Mouse (Mus musculus) ES-E14 (cell line): ENCODE data around the gene Xcl1. TPM values are rescaled to one million over a fixed set of nuclear protein-coding genes. Genes with fewer than 3 reads are reported as not detected.
"Not testable (repeated sequence)": the region's sequence is repeated elsewhere in the genome, so short reads cannot be mapped to it uniquely, and the experiment has no call there.

Experiments
- DNase-seq: peaks from one replicate; pipeline ENCODE4 v3.0.0-alpha.2; 2013; ENCODE audit warnings: low read depth, low spot score
- H3K27ac ChIP-seq: 2 replicates; pipeline ENCODE4 v1.5.1; 2012; ENCODE audit warnings: low read depth, mild to moderate bottlenecking, low read length, moderate library complexity, mixed read lengths; ENCODE audit not compliant: poor library complexity, insufficient read depth, severe bottlenecking
- H3K36me3 ChIP-seq: 2 replicates; pipeline ENCODE4 v1.6.1; 2012; ENCODE audit warnings: mild to moderate bottlenecking, low read length, moderate library complexity, mixed read lengths; ENCODE audit not compliant: control insufficient read depth, poor library complexity, insufficient read depth, severe bottlenecking
- H3K4me1 ChIP-seq, 2 experiments: fragments of 150-350 bp in 1 of 2; sonication (generic) in 1 of 2; 2 replicates each; pipeline ENCODE4 v1.6.1; 2012; ENCODE audit warnings: low read length in 2 of 2, mild to moderate bottlenecking in 1 of 2, mixed read lengths in 1 of 2; ENCODE audit not compliant: control insufficient read depth in 2 of 2, insufficient read depth in 2 of 2, poor library complexity in 1 of 2
- H3K4me3 ChIP-seq, 2 experiments: fragments of 150-350 bp in 1 of 2; sonication (generic) in 1 of 2; 2 replicates each; pipeline ENCODE4 v1.5.1; 2012; ENCODE audit warnings: low read length in 2 of 2, low read depth in 1 of 2, mild to moderate bottlenecking in 1 of 2, mixed read lengths in 1 of 2; ENCODE audit not compliant: insufficient read depth in 1 of 2, poor library complexity in 1 of 2, severe bottlenecking in 1 of 2
- H3K9ac ChIP-seq: 2 replicates; pipeline ENCODE4 v1.6.1; 2012; ENCODE audit warnings: low read depth, mild to moderate bottlenecking, low read length, mixed read lengths; ENCODE audit not compliant: poor library complexity, insufficient read depth, severe bottlenecking
- H3K9me3 ChIP-seq: fragments of 150-350 bp; sonication (generic); 2 replicates; pipeline ENCODE4 v1.6.1; 2012; ENCODE audit warnings: low read depth, mild to moderate bottlenecking, low read length; ENCODE audit not compliant: control insufficient read depth, insufficient read depth
- CHD2 ChIP-seq: IDR thresholded peaks from 2 replicates; pipeline ENCODE4 v1.6.1; 2014; ENCODE audit warnings: mild to moderate bottlenecking, low read depth, low read length, inconsistent platforms
- HCFC1 ChIP-seq: IDR thresholded peaks from 2 replicates; pipeline ENCODE4 v1.6.1; 2012; ENCODE audit warnings: low read length, inconsistent platforms, borderline replicate concordance; ENCODE audit not compliant: insufficient read depth
- MAFK ChIP-seq: IDR thresholded peaks from 2 replicates; pipeline ENCODE4 v1.6.1; 2014; ENCODE audit warnings: mild to moderate bottlenecking, low read depth, low read length, inconsistent platforms; ENCODE audit not compliant: insufficient read depth
- ZC3H11A ChIP-seq: IDR thresholded peaks from 2 replicates; pipeline ENCODE4 v1.6.1; 2012; ENCODE audit warnings: low read depth, mild to moderate bottlenecking, inconsistent platforms, low read length, borderline replicate concordance
- ZNF384 ChIP-seq: IDR thresholded peaks from 2 replicates; pipeline ENCODE4 v1.6.1; 2012; ENCODE audit warnings: low read depth, low read length, inconsistent platforms
- in situ Hi-C, 2 experiments: fragments of 600-800 bp; cut with MboI; formaldehyde crosslinking; loops; one replicate each; pipeline ENCODE4 v1.15.1; 2025; ENCODE audit warnings: low sequenced_read_pairs in 2 of 2, inconsistent platforms in 1 of 2; ENCODE audit not compliant: unreplicated experiment in 2 of 2
- total RNA-seq: library from RNA; depleted of rRNA; stranded (reverse); fragments of 300-350 nt; gene quantifications from 2 replicates; pipeline ENCODE4 v1.2.3, GENCODE M21; 2012; rRNA removed

Gene Xcl1
- not detected in 2 replicates for total RNA-seq

- H3K9ac ChIP-seq: no peak within 1 kb of the TSS
- no peak within 1 kb of the TSS for H3K27ac ChIP-seq
- TF ChIP-seq HCFC1: no peak
- DNase-seq: no peak
- in situ Hi-C loops: no loop called here
- H3K36me3 ChIP-seq: no peaks in the 10 kb centered on the region
- no peak within 1 kb of the TSS for H3K4me3 ChIP-seq
- no peaks in the 10 kb centered on the region for H3K9me3 ChIP-seq
- H3K4me1 ChIP-seq: no peaks in the 10 kb centered on the region
Measured at GRCm38 (mm10) chr1:164935477-164936044, at the start of gene Xcl1. Xcl1 (minus strand) TSS chr1:164935527.

GRCm38 (mm10) chr1:164984681-164985080 lies 49.4 kb upstream of the Xcl1 start:
- in situ Hi-C loops, H3K36me3 ChIP-seq, H3K9me3 ChIP-seq, H3K4me1 ChIP-seq, H3K4me3 ChIP-seq, H3K9ac ChIP-seq, H3K27ac ChIP-seq, DNase-seq: not testable (repeated sequence)

GRCm38 (mm10) chr1:164977351-164977750 lies 42.0 kb upstream of the Xcl1 start:
- in situ Hi-C loops: no loop called here
- TF ChIP-seq ZNF384 (no peak), CHD2 (no peak), ZC3H11A (no peak), MAFK (no peak), HCFC1 (no peak)

DNA sequence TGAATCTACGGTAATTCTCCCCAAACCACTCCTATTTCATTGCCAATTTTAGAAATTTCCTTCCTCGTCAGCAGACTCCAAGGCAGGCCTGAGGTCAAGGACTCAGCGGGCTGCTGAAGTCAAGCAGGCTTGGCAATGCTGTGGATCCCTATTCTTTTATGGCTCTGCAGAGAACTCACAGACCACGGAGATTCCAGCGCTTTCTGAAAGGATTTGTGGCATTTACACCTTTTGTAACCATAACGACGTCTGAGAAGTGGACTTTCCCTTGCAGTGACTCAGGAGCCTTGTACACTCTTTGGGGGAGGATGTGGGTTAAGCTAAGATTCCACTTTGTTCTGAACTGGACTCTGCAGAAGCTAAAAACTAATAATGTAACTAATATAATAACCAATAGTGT lies 40.4 kb upstream of the Xcl1 start:
- H3K9me3 ChIP-seq: no peaks in the 10 kb centered on the region
- no peak overlapping the region for H3K9ac ChIP-seq
- H3K27ac ChIP-seq: no peak overlapping the region
- TF ChIP-seq HCFC1: no peak
- TF ChIP-seq MAFK: no peak
- TF ChIP-seq CHD2: no peak
- TF ChIP-seq ZNF384: no peak
- TF ChIP-seq ZC3H11A: no peak
- no peaks in the 10 kb centered on the region for H3K4me1 ChIP-seq
- H3K4me3 ChIP-seq: no peak overlapping the region
- in situ Hi-C loops: no loop called here
- H3K36me3 ChIP-seq: no peaks in the 10 kb centered on the region
- DNase-seq: no peak

More at GRCm38 (mm10) chr1:164977351-164977750, 42.0 kb upstream of the Xcl1 start:
- no peak overlapping the region for H3K4me3 ChIP-seq
- H3K27ac ChIP-seq: no peak overlapping the region
- H3K36me3 ChIP-seq: no peaks in the 10 kb centered on the region
- no peaks in the 10 kb centered on the region for H3K9me3 ChIP-seq
- no peak for DNase-seq
- no peaks in the 10 kb centered on the region for H3K4me1 ChIP-seq
- H3K9ac ChIP-seq: no peak overlapping the region

DNA sequence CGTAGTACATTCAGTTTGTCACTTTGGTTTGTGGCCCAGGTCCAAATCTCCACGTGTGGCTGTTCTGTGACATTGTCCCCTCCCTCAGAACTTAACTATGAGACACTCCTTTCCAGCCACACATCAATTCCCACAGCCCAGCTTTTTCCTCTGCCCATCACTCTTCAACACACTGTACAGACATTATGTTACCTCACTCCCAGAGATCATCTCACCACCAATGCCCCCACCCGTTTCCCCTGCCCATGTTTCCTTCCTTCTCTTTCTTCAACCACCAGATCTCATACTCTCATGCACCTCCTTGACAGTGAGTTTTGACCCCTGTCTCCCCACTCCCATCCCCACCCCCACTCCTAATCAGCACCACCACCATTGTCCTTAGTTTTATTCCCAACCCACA lies 39.9 kb upstream of the Xcl1 start:
- no peaks in the 10 kb centered on the region for H3K9me3 ChIP-seq
- no peak for DNase-seq
- H3K27ac ChIP-seq: no peak overlapping the region
- H3K4me1 ChIP-seq: no peaks in the 10 kb centered on the region
- no peak overlapping the region for H3K9ac ChIP-seq
- in situ Hi-C loops: no loop called here
- no peak for TF ChIP-seq MAFK
- no peak for TF ChIP-seq HCFC1
- no peak for TF ChIP-seq ZC3H11A
- TF ChIP-seq CHD2: no peak
- no peak for TF ChIP-seq ZNF384
- no peaks in the 10 kb centered on the region for H3K36me3 ChIP-seq
- no peak overlapping the region for H3K4me3 ChIP-seq
